Mouse (Mus musculus) G1E (cell line): Measurements from ENCODE around the gene Plcg1. TPM values are rescaled to one million over a fixed set of nuclear protein-coding genes. Genes with fewer than 3 reads are reported as not detected.

Experiments used
- ATAC-seq: 2 replicates; pipeline ENCODE4 v1.8.0; 2016; ENCODE audit warnings: mild to moderate bottlenecking; ENCODE audit not compliant: insufficient number of reproducible peaks, poor library complexity, low FRiP score, severe bottlenecking; ENCODE audit errors: extremely low read depth
- DNase-seq: peaks from one replicate; pipeline ENCODE4 v3.0.0; 2012; ENCODE audit warnings: low spot score
- H3K27me3 ChIP-seq: 2 replicates; pipeline ENCODE4 v1.6.1; 2012; ENCODE audit warnings: mild to moderate bottlenecking, low read length, inconsistent platforms; ENCODE audit not compliant: insufficient read depth
- H3K36me3 ChIP-seq: replicated peaks from 2 replicates; pipeline ENCODE3; 2012; ENCODE audit warnings: mild to moderate bottlenecking, inconsistent platforms
- H3K4me1 ChIP-seq: 2 replicates; pipeline ENCODE4 v1.6.1; 2012; ENCODE audit warnings: low read depth, low read length, inconsistent platforms, mixed read lengths; ENCODE audit not compliant: insufficient read depth
- H3K4me3 ChIP-seq: 2 replicates; pipeline ENCODE4 v1.5.1; 2012; ENCODE audit warnings: low read depth, mild to moderate bottlenecking, inconsistent platforms, low read length, moderate library complexity, mixed read lengths
- H3K9me3 ChIP-seq: replicated peaks from 2 replicates; pipeline ENCODE4 v1.6.1; 2012; ENCODE audit warnings: inconsistent platforms
- CTCF ChIP-seq: IDR thresholded peaks from 2 replicates; pipeline ENCODE4 v1.5.1; 2012; ENCODE audit warnings: low read depth, low read length, inconsistent platforms, mixed read lengths
- GATA1 ChIP-seq: IDR thresholded peaks from 2 replicates; pipeline ENCODE4 v1.6.1; 2012; ENCODE audit warnings: borderline replicate concordance, low read length, inconsistent platforms, mixed read lengths
- GATA2 ChIP-seq: IDR thresholded peaks from 2 replicates; pipeline ENCODE4 v1.6.1; 2012; ENCODE audit warnings: low read depth, low read length, inconsistent platforms, borderline replicate concordance
- POLR2AphosphoS5 ChIP-seq: IDR thresholded peaks from 2 replicates; pipeline ENCODE4 v1.6.1; 2012; ENCODE audit warnings: low read depth, low read length, inconsistent platforms; ENCODE audit not compliant: insufficient replicate concordance
- TAL1 ChIP-seq: conservative IDR thresholded peaks from 2 replicates; pipeline ENCODE4 v1.6.1; 2012; ENCODE audit warnings: low read depth, low read length, inconsistent platforms, mixed read lengths
- polyA plus RNA-seq: library from polyadenylated mRNA; stranded (reverse); fragments of >175 nt; gene quantifications from 2 replicates; pipeline ENCODE4 v1.2.3, GENCODE M21; 2012
- total RNA-seq, 2 experiments: library from RNA; stranded (forward) in 1 of 2; stranded (reverse) in 1 of 2; fragments of 200-1000 nt in 1 of 2; fragments of >200 nt in 1 of 2; fragmentation: Nextera tagmentation in 1 of 2; gene quantifications; 2 replicates each; pipeline ENCODE4 v1.2.3; 2014 to 2017

The Plcg1 gene
- total and polyA plus RNA-seq, 3 experiments: 4.1 to 31.5 (median 11.1) TPM

GRCm38 (mm10) chr2:160735706-160736310 lies 4.7 kb downstream of the Plcg1 start:
- peaks cover 24% of the 10 kb centered on the region for H3K36me3 ChIP-seq
- peaks cover 12% of the 10 kb centered on the region for H3K4me1 ChIP-seq
- no peak overlapping the region for H3K4me3 ChIP-seq

GRCm38 (mm10) chr2:160736466-160736865 lies 5.4 kb downstream of the Plcg1 start:
- peaks cover 24% of the 10 kb centered on the region for H3K36me3 ChIP-seq
- ATAC-seq (no peak), DNase-seq (no peak)
- no peaks in the 10 kb centered on the region for H3K9me3 ChIP-seq
- H3K4me1 ChIP-seq: peaks cover 9% of the 10 kb centered on the region
- H3K4me3 ChIP-seq: no peak overlapping the region
- peaks cover 5% of the 10 kb centered on the region; the same call in 1 of the 2 replicates for H3K27me3 ChIP-seq
- TF ChIP-seq GATA2: no peak
- no peak for TF ChIP-seq GATA1
- no peak for TF ChIP-seq POLR2AphosphoS5
- TF ChIP-seq CTCF: no peak
- no peak for TF ChIP-seq TAL1

More at GRCm38 (mm10) chr2:160735706-160736310, 4.7 kb downstream of the Plcg1 start:
- Histone ChIP-seq H3K9me3 (no peaks in the 10 kb centered on the region), H3K27me3 (peaks cover 5% of the 10 kb centered on the region; the same call in 1 of the 2 replicates)
- DNase-seq (no peak), ATAC-seq (no peak)
- TF ChIP-seq CTCF: no peak
- TF ChIP-seq POLR2AphosphoS5: no peak
- TF ChIP-seq GATA2: no peak

- Histone ChIP-seq H3K4me1 (no peaks in the 10 kb centered on the region; the same call in 1 of the 2 replicates), H3K27me3 (no peaks in the 10 kb centered on the region), H3K4me3 (no peak overlapping the region), H3K9me3 (no peaks in the 10 kb centered on the region), H3K36me3 (peaks cover 27% of the 10 kb centered on the region)
- ATAC-seq: no peak
- no peak for DNase-seq
- TF ChIP-seq TAL1 (no peak), POLR2AphosphoS5 (no peak), CTCF (no peak), GATA1 (no peak), GATA2 (no peak)
Observed at GRCm38 (mm10) chr2:160738354-160738753, 7.3 kb downstream of the Plcg1 start.

- TF ChIP-seq GATA2 (no peak), CTCF (no peak), POLR2AphosphoS5 (no peak)
- ATAC-seq: no peak
- no peak overlapping the region for H3K4me3 ChIP-seq
- no peak for DNase-seq
- H3K9me3 ChIP-seq: no peaks in the 10 kb centered on the region
- no peaks in the 10 kb centered on the region for H3K27me3 ChIP-seq
- peaks cover 19% of the 10 kb centered on the region for H3K36me3 ChIP-seq
- H3K4me1 ChIP-seq: no peaks in the 10 kb centered on the region; the same call in 1 of the 2 replicates
Observed at GRCm38 (mm10) chr2:160739647-160740356, 8.7 kb downstream of the Plcg1 start.

- Histone ChIP-seq H3K9me3 (no peaks in the 10 kb centered on the region), H3K4me3 (no peak overlapping the region), H3K36me3 (peaks cover 11% of the 10 kb centered on the region), H3K4me1 (no peaks in the 10 kb centered on the region; the same call in 1 of the 2 replicates), H3K27me3 (no peaks in the 10 kb centered on the region)
- ATAC-seq: no peak
- TF ChIP-seq GATA1 (no peak), GATA2 (no peak), CTCF (no peak), POLR2AphosphoS5 (no peak), TAL1 (no peak)
- DNase-seq: no peak
Observed at GRCm38 (mm10) chr2:160740521-160741156, 9.5 kb downstream of the Plcg1 start.

- Histone ChIP-seq H3K36me3 (peaks cover 6% of the 10 kb centered on the region), H3K4me1 (peaks cover under 1% of the 10 kb centered on the region; the same call in 1 of the 2 replicates), H3K27me3 (no peaks in the 10 kb centered on the region), H3K4me3 (no peak overlapping the region), H3K9me3 (no peaks in the 10 kb centered on the region)
- DNase-seq: no peak
- TF ChIP-seq POLR2AphosphoS5 (no peak), GATA2 (no peak), GATA1 (no peak)
- ATAC-seq: peak; percentile 46
Observed at GRCm38 (mm10) chr2:160741580-160741979, 10.5 kb downstream of the Plcg1 start.
